Mouse (Mus musculus) kidney, adult 2 months (tissue): Measurements from ENCODE around the gene Pomt1.

Experiments used
- CTCF ChIP-seq: fragments of 200-500 bp; conservative IDR thresholded peaks from 2 replicates; pipeline ENCODE4 v1.5.1; 2011; ENCODE audit warnings: low read depth, mild to moderate bottlenecking, control low read depth, low read length, moderate library complexity, mixed read lengths; ENCODE audit not compliant: insufficient read depth, insufficient read length
- POLR2A ChIP-seq: fragments of 200-500 bp; IDR thresholded peaks from one replicate; pipeline ENCODE4 v1.6.1; 2011; ENCODE audit warnings: low read depth, low read length, control low read depth

- TF ChIP-seq POLR2A (no peak), CTCF (no peak)
These were observed 63.1 kb downstream of the Pomt1 start for GRCm38 (mm10) chr2:32299469-32299868.
